Mouse (Mus musculus): Measurements from ENCODE around the gene Eno3. TPM values are rescaled to one million over a fixed set of nuclear protein-coding genes. Genes with fewer than 3 reads are reported as not detected.

Gene Eno3
- total and polyA plus RNA-seq, 3 experiments: 1,222 to 1,659 (median 1,523) TPM

DNA sequence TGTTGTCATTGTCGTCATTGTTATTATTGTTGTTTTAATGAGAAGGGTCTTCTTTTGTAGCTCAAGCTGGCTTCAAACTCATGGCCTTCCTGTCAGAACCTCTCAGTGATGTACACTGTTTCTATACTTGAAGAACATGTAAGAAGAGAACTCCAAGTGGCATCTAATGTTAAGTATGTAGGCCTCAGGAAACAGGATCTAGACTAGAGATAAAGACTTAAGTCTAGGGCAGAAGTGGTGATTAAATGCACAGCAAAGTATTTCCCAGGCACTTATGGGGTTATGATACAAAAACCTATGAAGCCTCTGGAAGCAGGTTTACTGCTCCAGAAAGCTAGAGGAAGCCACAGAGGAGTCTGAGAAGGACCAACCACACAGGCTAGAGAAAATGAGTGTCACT is 18.7 kb upstream of the Eno3 start:
- no peak overlapping the region for H3K4me3 ChIP-seq
- H3K36me3 ChIP-seq (ENCODE audit: control insufficient read depth, insufficient read depth, low read length): no peaks in the 10 kb centered on the region
- WGBS: 74% methylated on average over 1 of the region's 1 CpGs
- peaks cover 2% of the 10 kb centered on the region; the same call in 1 of the 2 replicates for H3K4me1 ChIP-seq (ENCODE audit: control insufficient read depth, insufficient read depth, low read length)
- no peak for DNase-seq
- intact Hi-C loops (cut with DNase I): no loop called here
- H3K79me2 ChIP-seq (replicated peaks; ENCODE audit: control insufficient read depth, insufficient read depth, low read length): no peaks in the 10 kb centered on the region
- no peak for TF ChIP-seq CTCF (IDR thresholded peaks at IDR 0.05)
- no peak for TF ChIP-seq POLR2A (IDR thresholded peaks at IDR 0.05; ENCODE audit: insufficient read depth, low read depth, low read length)
- no peak for TF ChIP-seq EP300 (IDR thresholded peaks at IDR 0.05; ENCODE audit: insufficient read depth, low read depth, low read length)
- no peaks in the 10 kb centered on the region for H3K27me3 ChIP-seq (ENCODE audit: control insufficient read depth, insufficient read depth, low read length)
- no peak overlapping the region for H3K27ac ChIP-seq
- no peak overlapping the region for H3K9ac ChIP-seq (ENCODE audit: low read depth, low read length)

DNA sequence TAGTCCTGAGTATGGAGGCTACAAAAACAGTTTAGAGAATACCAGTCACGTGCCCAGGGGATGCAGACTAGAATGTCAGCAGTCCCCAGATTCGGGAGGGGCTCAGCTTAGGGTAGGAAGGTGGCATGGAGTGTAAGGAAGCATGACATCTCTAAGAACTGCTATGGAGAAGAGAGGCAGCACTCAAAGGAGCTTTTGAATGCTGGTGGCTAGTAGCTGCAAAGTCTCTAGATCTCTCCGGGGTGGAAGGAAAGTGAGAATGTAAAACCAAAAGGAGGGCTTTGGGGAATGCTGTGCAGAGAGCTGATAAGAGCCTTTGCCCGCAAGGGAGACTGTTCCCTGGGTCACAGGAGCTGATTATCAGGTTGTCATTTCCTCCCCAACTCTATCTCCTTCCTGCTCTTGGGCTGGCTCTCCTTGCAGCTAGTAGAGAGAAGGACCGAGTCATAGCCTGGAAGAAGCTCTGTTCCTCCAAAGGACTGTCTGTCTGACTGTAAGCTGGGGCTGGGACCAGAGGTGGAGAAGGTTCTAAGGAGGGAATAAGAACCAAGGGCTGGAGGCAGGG is 18.2 kb upstream of the Eno3 start, which contains the start of gene Gp1ba:
Gene Gp1ba (plus strand): TSS at position 409 of the 565 bp plus-strand sequence.
- Histone ChIP-seq H3K36me3 (ENCODE audit: control insufficient read depth, insufficient read depth, low read length) (no peaks in the 10 kb centered on the region), H3K4me3 (no peak within 1 kb of the TSS), H3K4me1 (ENCODE audit: control insufficient read depth, insufficient read depth, low read length) (peaks cover 2% of the 10 kb centered on the region; the same call in 1 of the 2 replicates), H3K27me3 (ENCODE audit: control insufficient read depth, insufficient read depth, low read length) (no peaks in the 10 kb centered on the region), H3K27ac (no peak within 1 kb of the TSS), H3K79me2 (replicated peaks; ENCODE audit: control insufficient read depth, insufficient read depth, low read length) (no peaks in the 10 kb centered on the region), H3K9ac (ENCODE audit: low read depth, low read length) (no peak within 1 kb of the TSS)
- no peak for DNase-seq
- TF ChIP-seq EP300 (IDR thresholded peaks at IDR 0.05; ENCODE audit: insufficient read depth, low read depth, low read length) (no peak), POLR2A (IDR thresholded peaks at IDR 0.05; ENCODE audit: insufficient read depth, low read depth, low read length) (no peak), CTCF (IDR thresholded peaks at IDR 0.05) (no peak)
- WGBS: 6% methylated on average over 5 of the region's 5 CpGs
- intact Hi-C loops (cut with DNase I): no loop called here

DNA sequence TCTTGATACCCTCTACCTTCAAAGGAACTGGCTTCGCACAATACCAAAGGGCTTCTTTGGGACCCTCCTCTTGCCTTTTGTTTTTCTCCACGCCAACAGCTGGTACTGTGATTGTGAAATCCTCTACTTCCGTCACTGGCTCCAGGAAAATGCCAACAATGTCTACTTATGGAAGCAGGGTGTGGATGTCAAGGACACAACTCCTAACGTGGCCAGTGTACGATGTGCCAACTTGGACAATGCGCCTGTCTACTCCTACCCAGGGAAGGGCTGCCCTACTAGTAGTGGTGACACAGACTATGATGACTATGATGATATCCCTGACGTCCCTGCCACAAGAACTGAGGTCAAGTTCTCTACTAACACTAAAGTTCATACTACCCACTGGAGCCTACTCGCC is 17.0 kb upstream of the Eno3 start:
- DNase-seq: no peak
- Histone ChIP-seq H3K79me2 (replicated peaks; ENCODE audit: control insufficient read depth, insufficient read depth, low read length) (no peaks in the 10 kb centered on the region), H3K9ac (ENCODE audit: low read depth, low read length) (no peak overlapping the region), H3K4me3 (no peak overlapping the region), H3K27ac (no peak overlapping the region), H3K27me3 (ENCODE audit: control insufficient read depth, insufficient read depth, low read length) (no peaks in the 10 kb centered on the region), H3K36me3 (ENCODE audit: control insufficient read depth, insufficient read depth, low read length) (0 out of 2 replicates have a peak, but pooled peaks cover 3% of the 10 kb centered on the region), H3K4me1 (ENCODE audit: control insufficient read depth, insufficient read depth, low read length) (peaks cover 2% of the 10 kb centered on the region; the same call in 1 of the 2 replicates)
- intact Hi-C loops (cut with DNase I): no loop called here
- TF ChIP-seq POLR2A (IDR thresholded peaks at IDR 0.05; ENCODE audit: insufficient read depth, low read depth, low read length) (no peak), EP300 (IDR thresholded peaks at IDR 0.05; ENCODE audit: insufficient read depth, low read depth, low read length) (no peak), CTCF (IDR thresholded peaks at IDR 0.05) (no peak)
- WGBS: 56% methylated on average over 8 of the region's 8 CpGs

DNA sequence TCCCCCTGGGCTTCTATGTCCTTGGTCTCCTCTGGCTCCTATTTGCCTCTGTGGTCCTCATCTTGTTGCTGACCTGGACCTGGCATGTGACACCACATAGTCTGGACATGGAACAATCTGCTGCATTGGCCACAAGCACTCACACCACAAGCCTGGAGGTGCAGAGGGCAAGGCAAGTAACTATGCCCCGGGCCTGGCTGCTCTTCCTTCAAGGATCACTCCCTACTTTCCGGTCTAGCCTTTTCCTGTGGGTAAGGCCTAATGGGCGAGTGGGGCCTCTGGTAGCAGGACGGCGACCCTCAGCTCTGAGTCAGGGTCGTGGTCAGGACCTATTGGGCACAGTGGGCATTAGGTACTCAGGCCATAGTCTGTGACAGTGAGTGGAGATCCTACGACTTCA is 15.8 kb upstream of the Eno3 start:
- no peaks in the 10 kb centered on the region for H3K79me2 ChIP-seq (replicated peaks; ENCODE audit: control insufficient read depth, insufficient read depth, low read length)
- TF ChIP-seq EP300 (IDR thresholded peaks at IDR 0.05; ENCODE audit: insufficient read depth, low read depth, low read length): no peak
- TF ChIP-seq POLR2A (IDR thresholded peaks at IDR 0.05; ENCODE audit: insufficient read depth, low read depth, low read length): no peak
- no peak for TF ChIP-seq CTCF (IDR thresholded peaks at IDR 0.05)
- no peaks in the 10 kb centered on the region for H3K27me3 ChIP-seq (ENCODE audit: control insufficient read depth, insufficient read depth, low read length)
- H3K4me1 ChIP-seq (ENCODE audit: control insufficient read depth, insufficient read depth, low read length): peaks cover 11% of the 10 kb centered on the region
- no peak overlapping the region for H3K27ac ChIP-seq
- no peak for DNase-seq
- H3K36me3 ChIP-seq (ENCODE audit: control insufficient read depth, insufficient read depth, low read length): 0 out of 2 replicates have a peak, but pooled peaks cover 3% of the 10 kb centered on the region
- no peak overlapping the region for H3K4me3 ChIP-seq
- intact Hi-C loops (cut with DNase I): no loop called here
- WGBS: 57% methylated on average over 7 of the region's 7 CpGs
- no peak overlapping the region for H3K9ac ChIP-seq (ENCODE audit: low read depth, low read length)

DNA sequence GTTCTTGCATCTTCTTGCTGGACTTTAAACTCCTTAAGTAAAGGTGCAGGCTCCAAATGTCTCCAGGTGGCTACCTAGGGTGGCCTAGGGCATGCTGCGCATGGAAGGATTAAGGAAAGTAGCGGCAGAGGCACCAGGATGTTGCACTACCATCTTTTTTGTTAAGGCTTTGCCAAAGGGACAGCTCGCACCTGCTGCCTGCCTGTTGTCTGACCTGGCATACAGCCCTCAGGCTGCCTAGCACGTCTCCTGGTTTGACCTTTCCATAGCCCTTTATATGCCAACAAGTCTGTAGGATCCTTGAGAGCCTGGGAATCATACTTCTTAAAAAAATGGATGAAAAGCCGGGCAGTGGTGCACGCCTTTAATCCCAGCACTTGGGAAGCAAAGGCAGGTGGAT is 14.0 kb upstream of the Eno3 start:
- WGBS: 82% methylated on average over 6 of the region's 6 CpGs
- no peak for TF ChIP-seq EP300 (IDR thresholded peaks at IDR 0.05; ENCODE audit: insufficient read depth, low read depth, low read length)
- no peak for TF ChIP-seq CTCF (IDR thresholded peaks at IDR 0.05)
- TF ChIP-seq POLR2A (IDR thresholded peaks at IDR 0.05; ENCODE audit: insufficient read depth, low read depth, low read length): no peak
- Histone ChIP-seq H3K36me3 (ENCODE audit: control insufficient read depth, insufficient read depth, low read length) (0 out of 2 replicates have a peak, but pooled peaks cover 3% of the 10 kb centered on the region), H3K4me3 (no peak overlapping the region), H3K79me2 (replicated peaks; ENCODE audit: control insufficient read depth, insufficient read depth, low read length) (peaks cover 4% of the 10 kb centered on the region), H3K9ac (ENCODE audit: low read depth, low read length) (no peak overlapping the region), H3K27ac (no peak overlapping the region), H3K4me1 (ENCODE audit: control insufficient read depth, insufficient read depth, low read length) (peaks cover 13% of the 10 kb centered on the region), H3K27me3 (ENCODE audit: control insufficient read depth, insufficient read depth, low read length) (no peaks in the 10 kb centered on the region)
- DNase-seq: no peak
- intact Hi-C loops (cut with DNase I): no loop called here

DNA sequence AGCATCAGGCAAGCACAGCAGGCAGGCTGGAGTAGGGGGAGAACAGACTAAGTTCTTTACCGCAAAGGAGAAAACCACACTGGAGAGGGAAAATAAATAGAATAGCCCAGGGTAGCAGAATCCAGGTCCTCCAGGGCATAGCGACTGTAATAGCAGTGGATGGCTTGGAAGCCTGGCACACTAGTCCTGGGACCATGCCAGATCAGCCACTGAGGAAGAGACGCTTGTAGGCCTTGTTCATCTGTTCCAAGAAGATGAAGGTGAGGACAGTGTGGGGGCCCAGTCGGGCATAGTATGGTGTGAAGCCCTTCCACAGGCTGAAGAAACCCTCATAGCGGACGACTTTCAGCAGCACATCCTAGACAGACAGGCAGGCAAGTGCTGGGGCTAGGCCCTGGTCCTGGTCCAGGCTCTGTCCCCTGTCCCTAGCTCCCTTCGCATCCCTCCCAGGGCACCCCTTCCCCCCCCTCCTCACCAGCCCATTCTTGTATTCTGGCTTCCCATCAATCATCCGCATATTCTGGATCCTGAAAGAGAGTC is 12.4 kb upstream of the Eno3 start:
- Histone ChIP-seq H3K27me3 (ENCODE audit: control insufficient read depth, insufficient read depth, low read length) (no peaks in the 10 kb centered on the region), H3K9ac (ENCODE audit: low read depth, low read length) (no peak overlapping the region), H3K79me2 (replicated peaks; ENCODE audit: control insufficient read depth, insufficient read depth, low read length) (peaks cover 4% of the 10 kb centered on the region), H3K4me1 (ENCODE audit: control insufficient read depth, insufficient read depth, low read length) (peaks cover 14% of the 10 kb centered on the region), H3K27ac (no peak overlapping the region), H3K36me3 (ENCODE audit: control insufficient read depth, insufficient read depth, low read length) (peaks cover 10% of the 10 kb centered on the region; the same call in 1 of the 2 replicates), H3K4me3 (no peak overlapping the region)
- WGBS: 76% methylated on average over 8 of the region's 8 CpGs
- DNase-seq: no peak
- intact Hi-C loops (cut with DNase I): loop anchor here (5.0 kb wide), 1 partner anchor 43 kb away; the partner anchor contains the start of gene Camta2
- TF ChIP-seq POLR2A (IDR thresholded peaks at IDR 0.05; ENCODE audit: insufficient read depth, low read depth, low read length) (no peak), CTCF (IDR thresholded peaks at IDR 0.05) (no peak), EP300 (IDR thresholded peaks at IDR 0.05; ENCODE audit: insufficient read depth, low read depth, low read length) (no peak)
